Mouse (Mus musculus) midbrain, embryonic 14.5 days (tissue): ENCODE results near the gene Cmpk2. TPM values are rescaled to one million over a fixed set of nuclear protein-coding genes. Genes with fewer than 3 reads are reported as not detected.

Experiments
- polyA plus RNA-seq: library from polyadenylated mRNA; unstranded; fragments of >200 nt; fragmentation: Nextera tagmentation; extraction: Ambion mirVana; gene quantifications from 2 replicates; pipeline ENCODE4 v1.2.1, GENCODE M21; 2014

Gene Cmpk2
- polyA plus RNA-seq, 1 experiment from 2014 or later: 14.6 TPM

Other genes with a start within 250 kb of the Cmpk2 start
- 21.6 and 26.2 TPM in 2 replicates for gene Rnf144a, start 54.0 kb upstream of the Cmpk2 start, polyA plus RNA-seq
- gene Rsad2, start 12.8 kb upstream of the Cmpk2 start, polyA plus RNA-seq: 0.09 and 3.6 TPM in 2 replicates